Mouse (Mus musculus): ENCODE results near the gene Rpl36.

Gene Rpl36

GRCm38 (mm10) chr17:56647546-56647945 lies 34.3 kb downstream of the Rpl36 start:
- DNase-seq (ENCODE audit: low spot score in 2 of 2) = no peak

GRCm38 (mm10) chr17:56651801-56652200 lies 38.6 kb downstream of the Rpl36 start:
- no peak for DNase-seq (ENCODE audit: low spot score in 2 of 2)

- DNase-seq (ENCODE audit: low spot score in 2 of 2) = no peak
These were observed 41.6 kb downstream of the Rpl36 start for GRCm38 (mm10) chr17:56654771-56655170.

- no peak for DNase-seq (ENCODE audit: low spot score in 2 of 2)
These were observed 42.1 kb downstream of the Rpl36 start for GRCm38 (mm10) chr17:56655311-56655710.

GRCm38 (mm10) chr17:56656171-56656570 lies 43.0 kb downstream of the Rpl36 start:
- no peak for DNase-seq (ENCODE audit: low spot score in 2 of 2)

- DNase-seq (ENCODE audit: low spot score in 2 of 2) = no peak
These were observed 50.4 kb downstream of the Rpl36 start for GRCm38 (mm10) chr17:56663659-56664058.

Data from frontal cortex, postnatal 25 days (tissue).